Mouse (Mus musculus): ENCODE data around the gene Dlx6. TPM values are rescaled to one million over a fixed set of nuclear protein-coding genes. Genes with fewer than 3 reads are reported as not detected.

Gene Dlx6
- total RNA-seq, 2 experiments from 2014 or later = 8.3 to 10.1 TPM

Other genes starting within 250 kb of the Dlx6 start
- gene Dlx5, start 18.8 kb downstream of the Dlx6 start, total RNA-seq (2021) = 1 to 10 TPM; 4.7 to 6.1 TPM
- 1 to 10 TPM; 4.4 to 4.7 TPM for gene Sdhaf3, start 92.7 kb downstream of the Dlx6 start, total RNA-seq (2021)